Mouse (Mus musculus) CH12.LX (cell line): ENCODE data around the gene Gas2l1. TPM values are rescaled to one million over a fixed set of nuclear protein-coding genes. Genes with fewer than 3 reads are reported as not detected.

Source experiments
- DNase-seq: peaks from one replicate; pipeline ENCODE4 v3.0.0-alpha.2; 2013; ENCODE audit errors: extremely low read depth
- H3K27ac ChIP-seq: 2 replicates; pipeline ENCODE4 v1.5.1; 2012; ENCODE audit warnings: low read depth, mild to moderate bottlenecking, control low read depth, moderate library complexity; ENCODE audit not compliant: insufficient read depth
- H3K27me3 ChIP-seq: replicated peaks from 2 replicates; pipeline ENCODE3; 2012; ENCODE audit warnings: inconsistent platforms
- H3K36me3 ChIP-seq, 2 experiments: replicated peaks in 1 of 2; 2 replicates each; pipeline versions ENCODE3 to v1.6.1; 2012; ENCODE audit warnings: inconsistent platforms in 1 of 2, low read length in 1 of 2, mild to moderate bottlenecking in 1 of 2, mixed read lengths in 1 of 2, moderate library complexity in 1 of 2; ENCODE audit not compliant: control insufficient read depth in 1 of 2, insufficient read depth in 1 of 2
- H3K4me1 ChIP-seq, 2 experiments: 2 replicates each; pipeline ENCODE4 v1.6.1; 2012; ENCODE audit warnings: inconsistent platforms in 1 of 2, moderate library complexity in 1 of 2; ENCODE audit not compliant: insufficient read depth in 2 of 2, control insufficient read depth in 1 of 2
- H3K4me2 ChIP-seq: 2 replicates; pipeline ENCODE4 v1.6.1; 2012; ENCODE audit warnings: low read depth, mild to moderate bottlenecking, control low read depth; ENCODE audit not compliant: poor library complexity, insufficient read depth, severe bottlenecking
- H3K4me3 ChIP-seq, 3 experiments: fragments of 150-350 bp in 1 of 3; sonication (generic) in 1 of 3; replicated peaks in 1 of 3; 2 replicates each; pipeline versions ENCODE3 to v1.5.1; 2011 to 2012; ENCODE audit warnings: low read depth in 2 of 3, low read length in 2 of 3, mild to moderate bottlenecking in 2 of 3, moderate library complexity in 2 of 3, control low read depth in 1 of 3, improper control_type of control experiment in 1 of 3, inconsistent platforms in 1 of 3, mixed read lengths in 1 of 3; ENCODE audit not compliant: poor library complexity in 1 of 3
- H3K79me2 ChIP-seq: replicated peaks from 2 replicates; pipeline ENCODE4 v1.6.1; 2012; ENCODE audit warnings: mild to moderate bottlenecking, moderate library complexity; ENCODE audit not compliant: control insufficient read depth, poor library complexity, insufficient read depth, severe bottlenecking; ENCODE audit errors: extremely low read depth
- H3K9ac ChIP-seq: 2 replicates; pipeline ENCODE4 v1.6.1; 2012; ENCODE audit warnings: low read depth, mild to moderate bottlenecking, control low read depth, moderate library complexity; ENCODE audit not compliant: insufficient read depth
- H3K9me3 ChIP-seq: replicated peaks from 2 replicates; pipeline ENCODE3; 2012; ENCODE audit warnings: low read length, inconsistent platforms, mixed read lengths
- BHLHE40 ChIP-seq: IDR thresholded peaks from 2 replicates; pipeline ENCODE4 v1.6.1; 2011; ENCODE audit warnings: mild to moderate bottlenecking, low read depth, low read length, improper control_type of control experiment
- CHD2 ChIP-seq: IDR thresholded peaks from 2 replicates; pipeline ENCODE4 v1.6.1; 2011; ENCODE audit warnings: low read length, improper control_type of control experiment
- CTCF ChIP-seq, 2 experiments: IDR thresholded peaks in 1 of 2; conservative IDR thresholded peaks in 1 of 2; 2 replicates each; pipeline ENCODE4 v1.5.1; 2011 to 2012; ENCODE audit warnings: low read depth in 2 of 2, low read length in 2 of 2, improper control_type of control experiment in 1 of 2, inconsistent platforms in 1 of 2, mild to moderate bottlenecking in 1 of 2, moderate library complexity in 1 of 2
- E2F4 ChIP-seq: IDR thresholded peaks from 2 replicates; pipeline ENCODE4 v1.6.1; 2011; ENCODE audit warnings: low read depth, low read length, improper control_type of control experiment; ENCODE audit not compliant: insufficient replicate concordance
- EP300 ChIP-seq: IDR thresholded peaks from 2 replicates; pipeline ENCODE4 v1.6.1; 2011; ENCODE audit warnings: low read length, improper control_type of control experiment
- MAFK ChIP-seq: IDR thresholded peaks from 2 replicates; pipeline ENCODE4 v1.6.1; 2011; ENCODE audit warnings: low read length, improper control_type of control experiment; ENCODE audit not compliant: insufficient replicate concordance
- MAX ChIP-seq: IDR thresholded peaks from 2 replicates; pipeline ENCODE4 v1.6.1; 2011; ENCODE audit warnings: low read length, improper control_type of control experiment
- MAZ ChIP-seq: IDR thresholded peaks from 2 replicates; pipeline ENCODE4 v1.6.1; 2012; ENCODE audit warnings: low read depth, mild to moderate bottlenecking, inconsistent platforms, low read length, improper control_type of control experiment, moderate library complexity
- MXI1 ChIP-seq: IDR thresholded peaks from 2 replicates; pipeline ENCODE4 v1.6.1; 2011; ENCODE audit warnings: mild to moderate bottlenecking, low read depth, low read length, improper control_type of control experiment
- NELFE ChIP-seq: IDR thresholded peaks from 2 replicates; pipeline ENCODE4 v1.6.1; 2011; ENCODE audit warnings: low read depth, low read length, improper control_type of control experiment
- NRF1 ChIP-seq: IDR thresholded peaks from 2 replicates; pipeline ENCODE4 v1.6.1; 2014; ENCODE audit warnings: low read depth, mild to moderate bottlenecking, inconsistent platforms, low read length, improper control_type of control experiment, moderate library complexity
- POLR2AphosphoS2 ChIP-seq: IDR thresholded peaks from 2 replicates; pipeline ENCODE4 v1.6.1; 2011; ENCODE audit warnings: low read depth, low read length, improper control_type of control experiment
- UBTF ChIP-seq: IDR thresholded peaks from 2 replicates; pipeline ENCODE4 v1.6.1; 2012; ENCODE audit warnings: low read depth, mild to moderate bottlenecking, inconsistent platforms, low read length, improper control_type of control experiment, moderate library complexity
- ZKSCAN1 ChIP-seq: IDR thresholded peaks from 2 replicates; pipeline ENCODE4 v1.6.1; 2012; ENCODE audit warnings: low read depth, inconsistent platforms, low read length, improper control_type of control experiment, borderline replicate concordance
- ZNF384 ChIP-seq: IDR thresholded peaks from 2 replicates; pipeline ENCODE4 v1.6.1; 2012; ENCODE audit warnings: low read depth, low read length, improper control_type of control experiment, inconsistent platforms
- dilution Hi-C: fragments of 300-500 bp; cut with MboI; formaldehyde crosslinking; loops from 2 replicates; pipeline ENCODE4 v1.14.3; 2020; ENCODE audit warnings: low sequenced_read_pairs; ENCODE audit not compliant: extremely low pct_unique_long_range_greater_than_20kb, extremely low pct_ligation_motif_present
- in situ Hi-C: fragments of 300-500 bp; cut with MboI; formaldehyde crosslinking; loops from 3 replicates; pipeline ENCODE4 v1.14.3; 2019; ENCODE audit warnings: low sequenced_read_pairs, low pct_ligation_motif_present, low pct_unique_long_range_greater_than_20kb, mixed read lengths
- polyA plus RNA-seq: library from polyadenylated mRNA; unstranded; fragments of >175 nt; gene quantifications from 2 replicates; pipeline ENCODE4 v1.2.1, GENCODE M21; 2012; ENCODE audit warnings: low read depth; ENCODE audit not compliant: insufficient read length
- total RNA-seq, 2 experiments: library from RNA; depleted of rRNA; stranded (reverse); fragments of 300-350 nt in 1 of 2; fragments of >200 nt in 1 of 2; gene quantifications; 2 replicates each; pipeline ENCODE4 v1.2.3; 2012 to 2014

The Gas2l1 gene
- total and polyA plus RNA-seq, 3 experiments: 3.3 to 12.5 (median 8.8) TPM

- Histone ChIP-seq H3K9ac (no peak overlapping the region), H3K9me3 (no peaks in the 10 kb centered on the region), H3K4me1 (peaks cover 45 to 88% of the 10 kb centered on the region in 2 experiments), H3K36me3 (peaks cover 0 to 14% of the 10 kb centered on the region in 2 experiments), H3K4me2 (no peak overlapping the region), H3K27me3 (peaks cover 24% of the 10 kb centered on the region), H3K27ac (no peak overlapping the region), H3K79me2 (no peaks in the 10 kb centered on the region), H3K4me3 (no peak overlapping the region)
- DNase-seq: no peak
- dilution Hi-C loops (no loop called here), in situ Hi-C loops (loop anchor here (5.0 kb wide), 1 partner anchor 38 kb away; the partner anchor contains the start of genes Ewsr1 and Rhbdd3)
- TF ChIP-seq MXI1: no peak
- no peak for TF ChIP-seq ZKSCAN1
- TF ChIP-seq MAFK: no peak
- TF ChIP-seq MAX: no peak
- no peak for TF ChIP-seq NELFE
- no peak for TF ChIP-seq MAZ
- no peak for TF ChIP-seq NRF1
- TF ChIP-seq CHD2: no peak
- no peak for TF ChIP-seq E2F4
- no peak for TF ChIP-seq EP300
- TF ChIP-seq ZNF384: no peak
- TF ChIP-seq BHLHE40: 0 out of 2 replicates have a peak, but pooled peaks have one; percentile 3
- peak; percentile 73 to 83 for TF ChIP-seq CTCF (conservative IDR thresholded peaks at IDR 0.05 in 1 of 2, IDR thresholded peaks at IDR 0.05 in 1 of 2; ENCODE audit: low read depth in 2 of 2, low read length in 2 of 2)
- TF ChIP-seq UBTF: no peak
These were observed 5.4 kb downstream of the Gas2l1 start for GRCm38 (mm10) chr11:5059704-5060156.

GRCm38 (mm10) chr11:5059230-5059629, 5.9 kb downstream of the Gas2l1 start:
- peaks cover 0 to 14% of the 10 kb centered on the region in 2 experiments for H3K36me3 ChIP-seq
- no peaks in the 10 kb centered on the region for H3K9me3 ChIP-seq
- dilution Hi-C loops: no loop called here
- H3K9ac ChIP-seq: no peak overlapping the region
- DNase-seq: no peak
- peak overlapping the region in 2 of 3 experiments; percentile 7 to 13 for H3K4me3 ChIP-seq
- no peaks in the 10 kb centered on the region for H3K79me2 ChIP-seq
- H3K4me2 ChIP-seq: peak overlapping the region; percentile 92
- no peak overlapping the region for H3K27ac ChIP-seq
- in situ Hi-C loops: no loop called here
- peaks cover 45 to 86% of the 10 kb centered on the region in 2 experiments for H3K4me1 ChIP-seq
- no peak for TF ChIP-seq POLR2AphosphoS2
- peaks cover 21% of the 10 kb centered on the region for H3K27me3 ChIP-seq
